Mouse (Mus musculus): Measurements from ENCODE around the gene Ctnnbl1. TPM values are rescaled to one million over a fixed set of nuclear protein-coding genes. Genes with fewer than 3 reads are reported as not detected.

Gene Ctnnbl1
- total and polyA plus RNA-seq, 3 experiments = 46.0 to 57.2 (median 48.6) TPM

GRCm38 (mm10) chr2:157918529-157918928, 181.3 kb downstream of the Ctnnbl1 start:
- Histone ChIP-seq H3K79me2 (replicated peaks; ENCODE audit: control insufficient read depth, extremely low read depth, insufficient read depth, poor library complexity, severe bottlenecking) (no peaks in the 10 kb centered on the region), H3K4me2 (ENCODE audit: insufficient read depth, low read depth, poor library complexity, severe bottlenecking) (no peak overlapping the region), H3K27ac (ENCODE audit: insufficient read depth, low read depth) (no peak overlapping the region), H3K27me3 (replicated peaks) (peaks cover 79% of the 10 kb centered on the region), H3K9ac (ENCODE audit: insufficient read depth, low read depth) (no peak overlapping the region), H3K4me3 (replicated peaks in 1 of 3; ENCODE audit: low read depth in 2 of 3, low read length in 2 of 3, poor library complexity in 1 of 3) (no peak overlapping the region), H3K9me3 (replicated peaks; ENCODE audit: low read length) (peaks cover 4% of the 10 kb centered on the region), H3K36me3 (replicated peaks in 1 of 2; ENCODE audit: control insufficient read depth in 1 of 2, insufficient read depth in 1 of 2, low read length in 1 of 2) (no peaks in the 10 kb centered on the region), H3K4me1 (ENCODE audit: control insufficient read depth in 1 of 2, insufficient read depth in 2 of 2) (0 out of 4 replicates have a peak, but pooled peaks cover 0 to 2% of the 10 kb centered on the region in 2 experiments)
- dilution Hi-C loops (cut with MboI; ENCODE audit: extremely low pct_ligation_motif_present, extremely low pct_unique_long_range_greater_than_20kb, low sequenced_read_pairs) = no loop called here
- in situ Hi-C loops (cut with MboI; ENCODE audit: low pct_ligation_motif_present, low pct_unique_long_range_greater_than_20kb, low sequenced_read_pairs) = no loop called here
- no peak for DNase-seq (ENCODE audit: extremely low read depth)
- TF ChIP-seq POLR2A (IDR thresholded peaks at IDR 0.05; ENCODE audit: low read depth, low read length) (no peak), UBTF (IDR thresholded peaks at IDR 0.05; ENCODE audit: low read depth, low read length) (no peak), ELF1 (IDR thresholded peaks at IDR 0.05; ENCODE audit: low read depth, low read length) (no peak), GABPA (IDR thresholded peaks at IDR 0.05; ENCODE audit: insufficient replicate concordance, low read depth, low read length) (no peak), ZC3H11A (IDR thresholded peaks at IDR 0.05; ENCODE audit: low read depth, low read length) (no peak), E2F4 (IDR thresholded peaks at IDR 0.05; ENCODE audit: insufficient replicate concordance, low read depth, low read length) (no peak), ZMIZ1 (IDR thresholded peaks at IDR 0.05; ENCODE audit: low read depth, low read length) (no peak), CTCF (conservative IDR thresholded peaks at IDR 0.05 in 1 of 2, IDR thresholded peaks at IDR 0.05 in 1 of 2; ENCODE audit: low read depth in 2 of 2, low read length in 2 of 2) (no peak), ZKSCAN1 (IDR thresholded peaks at IDR 0.05; ENCODE audit: borderline replicate concordance, low read depth, low read length) (no peak), CHD1 (IDR thresholded peaks at IDR 0.05; ENCODE audit: low read depth, low read length) (no peak), MYC (IDR thresholded peaks at IDR 0.05; ENCODE audit: low read depth, low read length) (no peak)

DNA sequence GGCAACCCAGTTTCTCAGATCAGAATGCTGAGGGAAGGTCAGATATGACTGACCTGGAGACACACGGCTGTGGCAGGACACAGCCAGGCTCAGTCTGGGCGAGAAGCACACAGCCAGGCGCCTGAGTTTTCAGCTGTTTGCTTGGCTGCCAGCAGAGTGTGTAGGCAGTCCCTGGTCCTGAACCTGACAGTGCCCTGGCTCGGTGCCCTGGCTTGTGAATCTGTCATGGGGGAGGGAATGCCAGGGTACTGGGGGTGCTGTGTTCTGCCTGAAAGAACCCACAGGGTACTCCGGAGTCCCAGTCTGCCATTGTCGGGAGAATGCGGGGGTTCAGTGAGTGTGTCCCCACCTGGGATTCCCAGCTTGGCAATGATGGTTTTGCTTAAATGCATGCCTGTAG, 184.3 kb downstream of the Ctnnbl1 start:
- no peak overlapping the region for H3K4me3 ChIP-seq (replicated peaks in 1 of 3; ENCODE audit: low read depth in 2 of 3, low read length in 2 of 3, poor library complexity in 1 of 3)
- no peak overlapping the region for H3K9ac ChIP-seq (ENCODE audit: insufficient read depth, low read depth)
- no peaks in the 10 kb centered on the region for H3K79me2 ChIP-seq (replicated peaks; ENCODE audit: control insufficient read depth, extremely low read depth, insufficient read depth, poor library complexity, severe bottlenecking)
- H3K4me1 ChIP-seq (ENCODE audit: control insufficient read depth in 1 of 2, insufficient read depth in 2 of 2) = 0 out of 4 replicates have a peak, but pooled peaks cover 0 to 4% of the 10 kb centered on the region in 2 experiments
- TF ChIP-seq BHLHE40 (IDR thresholded peaks at IDR 0.05; ENCODE audit: low read depth, low read length) (no peak), HCFC1 (IDR thresholded peaks at IDR 0.05; ENCODE audit: low read depth, low read length) (no peak), TBP (conservative IDR thresholded peaks at IDR 0.05; ENCODE audit: low read depth, low read length) (no peak)
- H3K4me2 ChIP-seq (ENCODE audit: insufficient read depth, low read depth, poor library complexity, severe bottlenecking) = no peak overlapping the region
- no peaks in the 10 kb centered on the region for H3K9me3 ChIP-seq (replicated peaks; ENCODE audit: low read length)
- dilution Hi-C loops (cut with MboI; ENCODE audit: extremely low pct_ligation_motif_present, extremely low pct_unique_long_range_greater_than_20kb, low sequenced_read_pairs) (no loop called here), in situ Hi-C loops (cut with MboI; ENCODE audit: low pct_ligation_motif_present, low pct_unique_long_range_greater_than_20kb, low sequenced_read_pairs) (loop anchor here (10.0 kb wide), 1 partner anchor 287 kb away; no protein-coding TSS in a partner anchor)
- no peak overlapping the region for H3K27ac ChIP-seq (ENCODE audit: insufficient read depth, low read depth)
- no peak for DNase-seq (ENCODE audit: extremely low read depth)
- no peaks in the 10 kb centered on the region for H3K36me3 ChIP-seq (replicated peaks in 1 of 2; ENCODE audit: control insufficient read depth in 1 of 2, insufficient read depth in 1 of 2, low read length in 1 of 2)
- H3K27me3 ChIP-seq (replicated peaks) = peaks cover 97% of the 10 kb centered on the region

DNA sequence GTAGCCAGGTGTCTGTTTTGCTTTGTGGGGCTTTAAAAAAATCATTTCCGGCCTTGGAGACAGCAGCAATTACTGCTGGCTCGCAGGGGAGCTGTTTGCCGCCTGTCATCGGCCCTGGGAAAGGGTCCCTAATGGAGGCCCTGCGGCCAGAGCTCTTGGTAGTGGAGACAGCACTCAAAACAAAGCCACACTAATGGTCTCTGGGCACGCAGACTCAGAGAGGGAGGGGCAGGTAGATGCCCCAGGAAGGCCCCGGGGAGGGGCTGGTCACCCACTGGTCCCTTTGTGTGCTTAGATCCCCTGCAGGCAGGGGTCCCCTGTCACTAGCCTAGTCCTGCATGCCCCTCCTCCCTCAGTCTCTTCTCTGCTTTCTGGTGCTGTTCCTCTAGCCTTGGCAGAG, 186.2 kb downstream of the Ctnnbl1 start:
- TF ChIP-seq MAZ (IDR thresholded peaks at IDR 0.05; ENCODE audit: low read depth, low read length) = no peak
- 0 out of 4 replicates have a peak, but pooled peaks cover 0 to 4% of the 10 kb centered on the region in 2 experiments for H3K4me1 ChIP-seq (ENCODE audit: control insufficient read depth in 1 of 2, insufficient read depth in 2 of 2)
- H3K4me3 ChIP-seq (replicated peaks in 1 of 3; ENCODE audit: low read depth in 2 of 3, low read length in 2 of 3, poor library complexity in 1 of 3) = no peak overlapping the region
- no peak for DNase-seq (ENCODE audit: extremely low read depth)
- no peak overlapping the region for H3K27ac ChIP-seq (ENCODE audit: insufficient read depth, low read depth)
- no peak overlapping the region for H3K4me2 ChIP-seq (ENCODE audit: insufficient read depth, low read depth, poor library complexity, severe bottlenecking)
- H3K79me2 ChIP-seq (replicated peaks; ENCODE audit: control insufficient read depth, extremely low read depth, insufficient read depth, poor library complexity, severe bottlenecking) = no peaks in the 10 kb centered on the region
- no peaks in the 10 kb centered on the region for H3K36me3 ChIP-seq (replicated peaks in 1 of 2; ENCODE audit: control insufficient read depth in 1 of 2, insufficient read depth in 1 of 2, low read length in 1 of 2)
- in situ Hi-C loops (cut with MboI; ENCODE audit: low pct_ligation_motif_present, low pct_unique_long_range_greater_than_20kb, low sequenced_read_pairs) (loop anchor here (10.0 kb wide), 1 partner anchor 289 kb away; no protein-coding TSS in a partner anchor), dilution Hi-C loops (cut with MboI; ENCODE audit: extremely low pct_ligation_motif_present, extremely low pct_unique_long_range_greater_than_20kb, low sequenced_read_pairs) (no loop called here)
- H3K27me3 ChIP-seq (replicated peaks) = peaks cover 96% of the 10 kb centered on the region
- no peaks in the 10 kb centered on the region for H3K9me3 ChIP-seq (replicated peaks; ENCODE audit: low read length)
- no peak overlapping the region for H3K9ac ChIP-seq (ENCODE audit: insufficient read depth, low read depth)
